13 mouse cellular contexts compared by ENCODE assay signal in the genomic region with DNA sequence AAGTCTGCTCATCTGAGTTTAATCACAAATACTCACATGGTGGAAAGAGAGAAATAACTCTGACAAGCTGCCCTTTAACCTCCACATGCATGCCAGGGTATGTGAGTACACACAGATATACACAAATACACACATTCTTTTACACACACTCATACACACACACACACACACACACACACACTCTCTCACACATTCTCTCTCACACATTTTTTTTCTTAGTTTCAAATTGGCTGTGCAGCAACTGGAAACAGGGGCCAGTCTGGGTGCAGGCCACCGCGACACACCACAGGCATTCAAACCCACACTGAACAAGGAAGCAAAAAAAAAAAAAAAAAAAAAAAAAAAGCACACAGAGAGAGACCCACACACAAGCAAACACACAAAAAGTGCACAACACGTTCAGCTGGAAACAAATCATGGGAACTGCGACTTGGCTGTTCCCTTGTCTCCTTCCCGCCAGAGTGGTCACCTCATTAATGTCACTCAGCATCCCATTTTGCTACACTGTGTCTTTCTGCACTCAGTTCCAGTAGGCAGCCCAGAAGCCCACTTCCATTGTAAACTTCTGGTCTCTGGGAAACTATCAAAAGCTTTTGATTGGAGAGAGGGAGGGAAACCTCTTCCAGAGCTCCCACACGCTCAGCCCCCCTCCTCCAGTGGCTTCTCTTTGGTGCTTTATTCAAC. TPM values are rescaled to one million over a fixed set of nuclear protein-coding genes. Genes with fewer than 3 reads are reported as not detected.
A peak's percentile ranks its signal among the peaks of the same experiment; 100 is the strongest.
DNase-seq lines count a peak whose midpoint lies in the region; ATAC-seq and TF ChIP-seq lines count a peak whose summit lies in the region.
"Had no signal": no experiment of that assay in that cellular context is flagged by ENCODE, and none has a peak within 500 bp of the region (broad histone marks: within the 10 kb centered on the region; RNA-seq: fewer than 3 reads in every experiment).

No protein-coding gene starts in this region.

- peaks cover 12% of the 10 kb centered on the region for H3K4me1 ChIP-seq in lung, embryonic 14.5 days (ENCODE audit: insufficient read depth)
- H3K4me1 ChIP-seq in embryonic facial prominence, embryonic 12.5 days, result peaks cover 38% of the 10 kb centered on the region
- peaks cover 62% of the 10 kb centered on the region for H3K4me1 ChIP-seq in hindbrain, embryonic 14.5 days (replicated peaks; ENCODE audit: control insufficient read depth, insufficient read depth, low read length)
- peaks cover 65% of the 10 kb centered on the region for H3K4me1 ChIP-seq in neural tube, embryonic 11.5 days (ENCODE audit: control insufficient read depth, insufficient read depth, low read length)

- no peaks in the 10 kb centered on the region for H3K9me3 ChIP-seq in lung, embryonic 14.5 days (ENCODE audit: low read depth, low read length)
- no peaks in the 10 kb centered on the region for H3K9me3 ChIP-seq in embryonic facial prominence, embryonic 12.5 days
- H3K9me3 ChIP-seq in hindbrain, embryonic 14.5 days (ENCODE audit: control insufficient read depth, low read length), result no peaks in the 10 kb centered on the region
- no peaks in the 10 kb centered on the region for H3K9me3 ChIP-seq in neural tube, embryonic 11.5 days (ENCODE audit: control insufficient read depth, low read length)
- H3K9me3 ChIP-seq: limb, embryonic 13.5 days had no signal

- no peak overlapping the region for H3K4me3 ChIP-seq in lung, embryonic 14.5 days (ENCODE audit: low read depth, low read length)
- no peak overlapping the region for H3K4me3 ChIP-seq in embryonic facial prominence, embryonic 12.5 days
- no peak overlapping the region for H3K4me3 ChIP-seq in hindbrain, embryonic 14.5 days (replicated peaks; ENCODE audit: low read length)
- no peak overlapping the region for H3K4me3 ChIP-seq in neural tube, embryonic 11.5 days (ENCODE audit: low read depth, low read length)
- H3K4me3 ChIP-seq: limb, embryonic 13.5 days had no signal

- H3K4me2 ChIP-seq in lung, embryonic 14.5 days, result no peak overlapping the region
- no peak overlapping the region for H3K4me2 ChIP-seq in embryonic facial prominence, embryonic 12.5 days (replicated peaks)
- no peak overlapping the region; the same call in 1 of the 2 replicates for H3K4me2 ChIP-seq in hindbrain, embryonic 14.5 days (replicated peaks)
- H3K4me2 ChIP-seq in neural tube, embryonic 11.5 days (ENCODE audit: low read depth), result no peak overlapping the region; the same call in 1 of the 2 replicates
- H3K4me2 ChIP-seq: limb, embryonic 13.5 days had no signal

- no peak for TF ChIP-seq CTCF in lung, embryonic 14.5 days (IDR thresholded peaks at IDR 0.05; ENCODE audit: low read depth)

- DNase-seq in lung, embryonic 14.5 days, result peak; percentile 85
- no peak for DNase-seq in lung, adult 18-20 months
- no peak for DNase-seq in hindbrain, embryonic 14.5 days (ENCODE audit: low spot score)
- peak; percentile 56 for DNase-seq in neural tube, embryonic 11.5 days (ENCODE audit: low spot score)
- no peak for DNase-seq in adipocyte (ENCODE audit: low spot score)
- DNase-seq in adrenal gland, postnatal 14 days, result no peak
- no peak for DNase-seq in urinary bladder, postnatal 14 days (ENCODE audit: low spot score)
- DNase-seq: heart, adult 18-20 months; kidney, adult 9 months; right cerebral cortex, postnatal 14 days; thymus, postnatal 25 days had no signal

- peaks cover 51% of the 10 kb centered on the region for H3K36me3 ChIP-seq in lung, embryonic 14.5 days (ENCODE audit: insufficient read depth)
- H3K36me3 ChIP-seq in embryonic facial prominence, embryonic 12.5 days, result peaks cover 50% of the 10 kb centered on the region
- H3K36me3 ChIP-seq in hindbrain, embryonic 14.5 days (replicated peaks; ENCODE audit: control insufficient read depth, insufficient read depth), result peaks cover 42% of the 10 kb centered on the region
- H3K36me3 ChIP-seq in neural tube, embryonic 11.5 days (ENCODE audit: control insufficient read depth, insufficient read depth, low read length), result peaks cover 13% of the 10 kb centered on the region

- peak; percentile 81 for ATAC-seq in lung, embryonic 14.5 days (ENCODE audit: insufficient read depth)
- ATAC-seq in embryonic facial prominence, embryonic 12.5 days (ENCODE audit: insufficient number of reproducible peaks, insufficient read depth, low FRiP score, low TSS enrichment), result no peak
- ATAC-seq in hindbrain, embryonic 14.5 days (ENCODE audit: low FRiP score), result peak; percentile 66; the same call in 1 of the 2 replicates
- peak; percentile 49; the same call in 1 of the 2 replicates for ATAC-seq in neural tube, embryonic 11.5 days (ENCODE audit: insufficient read depth, low FRiP score, low TSS enrichment)

- WGBS in lung, embryonic 14.5 days, result 33% methylated on average over 6 of the region's 6 CpGs
- WGBS in embryonic facial prominence, embryonic 12.5 days, result 61% methylated on average over 6 of the region's 6 CpGs
- 15% methylated on average over 6 of the region's 6 CpGs for WGBS in hindbrain, embryonic 14.5 days
- 37% methylated on average over 6 of the region's 6 CpGs for WGBS in neural tube, embryonic 11.5 days

- no peaks in the 10 kb centered on the region for H3K27me3 ChIP-seq in lung, embryonic 14.5 days (ENCODE audit: insufficient read depth, low read length)
- no peaks in the 10 kb centered on the region for H3K27me3 ChIP-seq in embryonic facial prominence, embryonic 12.5 days
- no peaks in the 10 kb centered on the region for H3K27me3 ChIP-seq in hindbrain, embryonic 14.5 days (ENCODE audit: control insufficient read depth, insufficient read depth, low read length)
- H3K27me3 ChIP-seq in neural tube, embryonic 11.5 days (ENCODE audit: control insufficient read depth, insufficient read depth, low read length), result no peaks in the 10 kb centered on the region
- H3K27me3 ChIP-seq: limb, embryonic 13.5 days had no signal

- H3K9ac ChIP-seq in lung, embryonic 14.5 days, result no peak overlapping the region
- H3K9ac ChIP-seq in embryonic facial prominence, embryonic 12.5 days, result no peak overlapping the region
- no peak overlapping the region for H3K9ac ChIP-seq in hindbrain, embryonic 14.5 days
- H3K9ac ChIP-seq in neural tube, embryonic 11.5 days (ENCODE audit: low read length), result no peak overlapping the region
- H3K9ac ChIP-seq: limb, embryonic 13.5 days had no signal

- H3K27ac ChIP-seq in lung, embryonic 14.5 days (ENCODE audit: low read depth), result no peak overlapping the region; the same call in 1 of the 2 replicates
- H3K27ac ChIP-seq in embryonic facial prominence, embryonic 12.5 days, result 0 out of 2 replicates have a peak overlapping the region, but pooled peaks have one; percentile 23
- H3K27ac ChIP-seq in hindbrain, embryonic 14.5 days, result peak overlapping the region; percentile 74; the same call in 1 of the 2 replicates
- H3K27ac ChIP-seq in neural tube, embryonic 11.5 days (ENCODE audit: low read depth, low read length), result peak overlapping the region; percentile 72
- H3K27ac ChIP-seq: limb, embryonic 13.5 days had no signal

RNA-seq across cellular contexts. Expression of gene Msi2, which starts 16.2 kb away (rescaled TPM):
- 12.7 TPM in 2 replicates for polyA plus RNA-seq in lung, embryonic 14.5 days (2014; fragmentation: Nextera tagmentation; extraction: Ambion mirVana)
- 22.0 and 25.8 TPM in 2 replicates for polyA plus RNA-seq in embryonic facial prominence, embryonic 12.5 days (2016; fragmentation: Nextera tagmentation; extraction: Ambion mirVana)
- polyA plus RNA-seq in hindbrain, embryonic 14.5 days (2014; fragmentation: Nextera tagmentation; extraction: Ambion mirVana), result 22.4 and 26.5 TPM in 2 replicates
- polyA plus RNA-seq in neural tube, embryonic 11.5 days (2014; fragmentation: Nextera tagmentation; extraction: Ambion mirVana), result 19.7 and 20.6 TPM in 2 replicates
- total RNA-seq in adrenal gland, postnatal 14 days (2021), result 181 and 193 TPM in 2 replicates

Comparison
In these comparisons a context has a peak if more than half of its experiments do, and no peak if none do; other contexts are left out.
1. DNase-seq: peak in lung, embryonic 14.5 days (single experiment) and neural tube, embryonic 11.5 days (single experiment); none in lung, adult 18-20 months (0 of 2), hindbrain, embryonic 14.5 days (single experiment), adipocyte (single experiment), adrenal gland, postnatal 14 days (single experiment) and urinary bladder, postnatal 14 days (single experiment).